Mouse (Mus musculus): Measurements from ENCODE around the gene Pgrmc2.

DNA sequence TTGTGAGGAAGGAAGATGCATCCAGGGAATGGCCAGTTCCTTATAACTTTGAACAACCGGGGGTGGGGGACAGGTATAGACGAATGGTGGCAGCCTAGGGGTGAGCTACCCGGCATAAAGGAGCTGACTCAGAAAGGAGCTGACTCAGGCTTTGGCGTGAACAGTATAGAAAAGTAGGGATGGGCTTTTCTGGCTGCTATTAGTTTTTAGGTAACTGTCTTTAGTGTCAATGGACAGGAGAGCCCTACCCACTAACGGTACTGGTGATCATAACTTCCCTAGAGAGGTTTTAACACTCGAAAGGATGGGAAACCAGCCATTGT is 905 bp upstream of the Pgrmc2 start:
- no peak for TF ChIP-seq POLR2A (IDR thresholded peaks at IDR 0.05; ENCODE audit: control insufficient read depth, extremely low read depth, insufficient read depth, low read length, poor library complexity)
- no peak for TF ChIP-seq CTCF (IDR thresholded peaks at IDR 0.05; ENCODE audit: borderline replicate concordance, control insufficient read depth, extremely low read depth, insufficient read depth, low read length, poor library complexity)

Measured in thymus, adult 2 months (tissue).